Mouse (Mus musculus) liver, postnatal 0 days (tissue): ENCODE data around the gene Defb28.
A peak's percentile ranks its signal among the peaks of the same experiment; 100 is the strongest.

Experiments
- CTCF ChIP-seq: sonication (generic); IDR thresholded peaks from 2 replicates; pipeline ENCODE4 v1.5.1; 2016; ENCODE audit warnings: antibody characterized with exemption, low read depth
- EP300 ChIP-seq: IDR thresholded peaks from 2 replicates; pipeline ENCODE4 v1.6.1; 2016; ENCODE audit warnings: antibody characterized with exemption, low read depth, mild to moderate bottlenecking

DNA sequence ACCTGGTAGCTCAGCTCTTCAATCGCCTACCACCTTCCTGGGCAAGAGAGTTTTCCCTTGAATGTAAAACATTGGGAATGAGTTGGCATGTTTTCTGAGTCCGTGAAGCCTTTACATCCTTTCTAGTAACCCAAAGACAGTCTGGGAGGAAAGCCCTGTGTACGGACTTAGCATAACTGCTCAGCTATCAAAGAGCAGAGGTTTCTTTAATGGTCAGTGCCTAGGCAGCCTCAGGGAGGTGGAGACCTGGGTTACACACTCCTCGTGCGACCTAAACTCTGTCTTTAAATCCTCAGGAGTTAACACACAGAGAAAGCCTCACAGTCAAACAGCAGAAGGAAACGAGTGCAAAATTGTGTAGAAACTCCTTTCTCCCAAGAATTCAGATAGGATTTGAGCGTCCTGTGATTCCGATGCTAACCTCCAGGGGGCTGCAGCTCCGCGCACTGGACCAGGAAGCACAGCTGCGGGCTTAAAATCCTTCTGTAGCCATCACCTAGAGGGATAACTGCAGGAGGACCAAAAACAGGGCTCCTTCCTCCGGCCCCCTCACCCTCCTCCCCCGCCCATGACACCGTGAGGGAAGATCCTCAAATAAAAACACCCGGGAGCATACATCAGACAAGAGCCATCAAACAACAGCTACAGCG is 35.8 kb downstream of the Defb28 start:
- TF ChIP-seq CTCF, result peak; percentile 69
- no peak for TF ChIP-seq EP300
